Mouse (Mus musculus): Measurements from ENCODE around the gene Best3. TPM values are rescaled to one million over a fixed set of nuclear protein-coding genes. Genes with fewer than 3 reads are reported as not detected.
A peak's percentile ranks its signal among the peaks of the same experiment; 100 is the strongest.

The Best3 gene
- polyA plus RNA-seq, 1 experiment from 2014 or later, result 0.50 TPM

GRCm38 (mm10) chr10:116980273-116980672, 5.8 kb upstream of the Best3 start:
- peaks cover 4% of the 10 kb centered on the region; the same call in 1 of the 2 replicates for H3K27me3 ChIP-seq (replicated peaks)
- 69% methylated on average over 4 of the region's 4 CpGs for WGBS
- H3K27ac ChIP-seq (ENCODE audit: poor library complexity, severe bottlenecking), result no peak overlapping the region
- H3K9ac ChIP-seq, result no peak overlapping the region
- H3K4me1 ChIP-seq (replicated peaks), result no peaks in the 10 kb centered on the region
- H3K4me3 ChIP-seq, result no peak overlapping the region
- no peaks in the 10 kb centered on the region for H3K36me3 ChIP-seq
- ATAC-seq (ENCODE audit: insufficient number of reproducible peaks, low FRiP score), result no peak
- H3K4me2 ChIP-seq, result no peak overlapping the region
- H3K9me3 ChIP-seq (replicated peaks), result no peaks in the 10 kb centered on the region

- no peak for ATAC-seq (ENCODE audit: insufficient number of reproducible peaks, low FRiP score)
- H3K4me1 ChIP-seq (replicated peaks), result no peaks in the 10 kb centered on the region
- WGBS, result 74% methylated on average over 3 of the region's 3 CpGs
These were observed 5.2 kb upstream of the Best3 start for GRCm38 (mm10) chr10:116980888-116981287.

GRCm38 (mm10) chr10:116982526-116982925, 3.6 kb upstream of the Best3 start:
- Histone ChIP-seq H3K9me3 (replicated peaks) (no peaks in the 10 kb centered on the region), H3K4me1 (replicated peaks) (peaks cover 8% of the 10 kb centered on the region), H3K4me3 (no peak overlapping the region), H3K9ac (no peak overlapping the region), H3K36me3 (no peaks in the 10 kb centered on the region), H3K27me3 (replicated peaks) (peaks cover 4% of the 10 kb centered on the region; the same call in 1 of the 2 replicates), H3K27ac (ENCODE audit: poor library complexity, severe bottlenecking) (no peak overlapping the region), H3K4me2 (no peak overlapping the region)
- no peak for ATAC-seq (ENCODE audit: insufficient number of reproducible peaks, low FRiP score)
- WGBS, result 53% methylated on average over 3 of the region's 4 CpGs

More at GRCm38 (mm10) chr10:116980888-116981287, 5.2 kb upstream of the Best3 start:
- H3K9me3 ChIP-seq (replicated peaks), result no peaks in the 10 kb centered on the region
- no peak overlapping the region for H3K4me3 ChIP-seq
- H3K36me3 ChIP-seq, result no peaks in the 10 kb centered on the region
- no peak overlapping the region for H3K9ac ChIP-seq
- no peak overlapping the region for H3K4me2 ChIP-seq
- H3K27me3 ChIP-seq (replicated peaks), result peaks cover 4% of the 10 kb centered on the region; the same call in 1 of the 2 replicates
- H3K27ac ChIP-seq (ENCODE audit: poor library complexity, severe bottlenecking), result no peak overlapping the region

- no peak overlapping the region for H3K9ac ChIP-seq
- H3K27ac ChIP-seq (ENCODE audit: poor library complexity, severe bottlenecking), result no peak overlapping the region
- 70% methylated on average over 12 of the region's 12 CpGs for WGBS
- H3K9me3 ChIP-seq (replicated peaks), result no peaks in the 10 kb centered on the region
- no peak overlapping the region for H3K4me2 ChIP-seq
- no peak for ATAC-seq (ENCODE audit: insufficient number of reproducible peaks, low FRiP score)
- peaks cover 4% of the 10 kb centered on the region; the same call in 1 of the 2 replicates for H3K27me3 ChIP-seq (replicated peaks)
- H3K4me1 ChIP-seq (replicated peaks), result peaks cover 8% of the 10 kb centered on the region
- no peak overlapping the region for H3K4me3 ChIP-seq
- H3K36me3 ChIP-seq, result no peaks in the 10 kb centered on the region
These were observed 1.3 kb upstream of the Best3 start for GRCm38 (mm10) chr10:116984836-116985235.

- H3K9me3 ChIP-seq (replicated peaks), result no peaks in the 10 kb centered on the region
- H3K4me1 ChIP-seq (replicated peaks), result peaks cover 25% of the 10 kb centered on the region
- no peak overlapping the region for H3K4me3 ChIP-seq
- no peak for ATAC-seq (ENCODE audit: insufficient number of reproducible peaks, low FRiP score)
- no peak overlapping the region for H3K9ac ChIP-seq
- H3K27ac ChIP-seq (ENCODE audit: poor library complexity, severe bottlenecking), result no peak overlapping the region
- 86% methylated on average over 8 of the region's 8 CpGs for WGBS
- H3K36me3 ChIP-seq, result no peaks in the 10 kb centered on the region
- no peak overlapping the region for H3K4me2 ChIP-seq
- H3K27me3 ChIP-seq (replicated peaks), result no peaks in the 10 kb centered on the region
These were observed 7.9 kb downstream of the Best3 start for GRCm38 (mm10) chr10:116993971-116994370.

GRCm38 (mm10) chr10:116995162-116995561, 9.0 kb downstream of the Best3 start:
- no peaks in the 10 kb centered on the region for H3K36me3 ChIP-seq
- 77% methylated on average over 5 of the region's 5 CpGs for WGBS
- peaks cover 25% of the 10 kb centered on the region for H3K4me1 ChIP-seq (replicated peaks)
- no peaks in the 10 kb centered on the region for H3K27me3 ChIP-seq (replicated peaks)
- no peak overlapping the region for H3K4me3 ChIP-seq
- no peak overlapping the region for H3K27ac ChIP-seq (ENCODE audit: poor library complexity, severe bottlenecking)
- no peak overlapping the region for H3K4me2 ChIP-seq
- no peak for ATAC-seq (ENCODE audit: insufficient number of reproducible peaks, low FRiP score)
- no peak overlapping the region for H3K9ac ChIP-seq
- H3K9me3 ChIP-seq (replicated peaks), result no peaks in the 10 kb centered on the region

- H3K4me3 ChIP-seq, result no peak overlapping the region
- peak overlapping the region; percentile 34 for H3K27ac ChIP-seq (ENCODE audit: poor library complexity, severe bottlenecking)
- no peaks in the 10 kb centered on the region for H3K9me3 ChIP-seq (replicated peaks)
- WGBS, result 66% methylated on average over 6 of the region's 6 CpGs
- H3K27me3 ChIP-seq (replicated peaks), result no peaks in the 10 kb centered on the region
- peaks cover 28% of the 10 kb centered on the region for H3K4me1 ChIP-seq (replicated peaks)
- no peak overlapping the region for H3K9ac ChIP-seq
- ATAC-seq (ENCODE audit: insufficient number of reproducible peaks, low FRiP score), result 0 out of 2 replicates have a peak, but pooled peaks have one; percentile 51
- 0 out of 2 replicates have a peak overlapping the region, but pooled peaks have one; percentile 15 for H3K4me2 ChIP-seq
- no peaks in the 10 kb centered on the region for H3K36me3 ChIP-seq
These were observed 9.6 kb downstream of the Best3 start for GRCm38 (mm10) chr10:116995584-116996235.

- Histone ChIP-seq H3K9me3 (replicated peaks) (no peaks in the 10 kb centered on the region), H3K4me2 (0 out of 2 replicates have a peak overlapping the region, but pooled peaks have one; percentile 15), H3K9ac (no peak overlapping the region), H3K27me3 (replicated peaks) (no peaks in the 10 kb centered on the region), H3K4me3 (no peak overlapping the region), H3K4me1 (replicated peaks) (peaks cover 33% of the 10 kb centered on the region), H3K27ac (ENCODE audit: poor library complexity, severe bottlenecking) (peak overlapping the region; percentile 34), H3K36me3 (no peaks in the 10 kb centered on the region)
- 36% methylated on average over 6 of the region's 6 CpGs for WGBS
- ATAC-seq (ENCODE audit: insufficient number of reproducible peaks, low FRiP score), result peak; percentile 76
These were observed 10.1 kb downstream of the Best3 start for GRCm38 (mm10) chr10:116996236-116996600.

- WGBS, result 70% methylated on average over 17 of the region's 17 CpGs
- Histone ChIP-seq H3K9ac (no peak overlapping the region), H3K4me2 (no peak overlapping the region), H3K27me3 (replicated peaks) (no peaks in the 10 kb centered on the region), H3K36me3 (no peaks in the 10 kb centered on the region), H3K27ac (ENCODE audit: poor library complexity, severe bottlenecking) (no peak overlapping the region), H3K4me3 (no peak overlapping the region), H3K4me1 (replicated peaks) (peaks cover 33% of the 10 kb centered on the region), H3K9me3 (replicated peaks) (no peaks in the 10 kb centered on the region)
- ATAC-seq (ENCODE audit: insufficient number of reproducible peaks, low FRiP score), result no peak
These were observed 12.8 kb downstream of the Best3 start for GRCm38 (mm10) chr10:116998716-116999455.

GRCm38 (mm10) chr10:117000975-117001374, 14.9 kb downstream of the Best3 start:
- Histone ChIP-seq H3K36me3 (no peaks in the 10 kb centered on the region), H3K4me2 (peak overlapping the region; percentile 27), H3K9ac (no peak overlapping the region), H3K27ac (ENCODE audit: poor library complexity, severe bottlenecking) (no peak overlapping the region), H3K27me3 (replicated peaks) (no peaks in the 10 kb centered on the region), H3K4me1 (replicated peaks) (peaks cover 29% of the 10 kb centered on the region), H3K9me3 (replicated peaks) (no peaks in the 10 kb centered on the region), H3K4me3 (no peak overlapping the region)
- 45% methylated on average over 12 of the region's 12 CpGs for WGBS
- ATAC-seq (ENCODE audit: insufficient number of reproducible peaks, low FRiP score), result no peak

- H3K9me3 ChIP-seq (replicated peaks), result no peaks in the 10 kb centered on the region
- 78% methylated on average over 5 of the region's 5 CpGs for WGBS
These were observed 18.6 kb downstream of the Best3 start for GRCm38 (mm10) chr10:117004695-117005094.

More at GRCm38 (mm10) chr10:117004695-117005094, 18.6 kb downstream of the Best3 start:
- H3K4me1 ChIP-seq (replicated peaks), result peaks cover 33% of the 10 kb centered on the region
- H3K27me3 ChIP-seq (replicated peaks), result no peaks in the 10 kb centered on the region
- no peaks in the 10 kb centered on the region for H3K36me3 ChIP-seq
- no peak for ATAC-seq (ENCODE audit: insufficient number of reproducible peaks, low FRiP score)
- H3K9ac ChIP-seq, result no peak overlapping the region
- no peak overlapping the region for H3K4me2 ChIP-seq
- H3K27ac ChIP-seq (ENCODE audit: poor library complexity, severe bottlenecking), result no peak overlapping the region
- H3K4me3 ChIP-seq, result no peak overlapping the region

All from heart, embryonic 12.5 days (tissue).